Mouse (Mus musculus): ENCODE data around the gene Krtcap3.
A peak's percentile ranks its signal among the peaks of the same experiment; 100 is the strongest.
"Not testable (repeated sequence)": the region's sequence is repeated elsewhere in the genome, so short reads cannot be mapped to it uniquely, and the experiment has no call there.

Krtcap3 gene

GRCm38 (mm10) chr5:31251541-31252101 lies at the start of gene Krtcap3:
Gene Krtcap3 (plus strand): TSS chr5:31251691.
- DNase-seq (ENCODE audit: extremely low read depth, low read depth), result no peak

GRCm38 (mm10) chr5:31201742-31202590 lies 49.5 kb upstream of the Krtcap3 start, which contains the start of gene Zfp513:
Gene Zfp513 (minus strand): TSS chr5:31202303.
- DNase-seq (ENCODE audit: extremely low read depth, low read depth), result peak; percentile 100

- DNase-seq (ENCODE audit: extremely low read depth, low read depth), result no peak
Measured at GRCm38 (mm10) chr5:31202933-31203332, 48.6 kb upstream of the Krtcap3 start.

- no peak for DNase-seq (ENCODE audit: extremely low read depth, low read depth)
Measured at GRCm38 (mm10) chr5:31203866-31204265, 47.6 kb upstream of the Krtcap3 start.

- DNase-seq (ENCODE audit: extremely low read depth, low read depth), result no peak
Measured at GRCm38 (mm10) chr5:31204421-31204820, 47.1 kb upstream of the Krtcap3 start.

GRCm38 (mm10) chr5:31216554-31216953 lies 34.9 kb upstream of the Krtcap3 start:
- not testable (repeated sequence) for DNase-seq (ENCODE audit: extremely low read depth, low read depth)

- peak; percentile 86 for DNase-seq (ENCODE audit: extremely low read depth, low read depth)
Measured at GRCm38 (mm10) chr5:31218294-31218693, 33.2 kb upstream of the Krtcap3 start.

GRCm38 (mm10) chr5:31219070-31219469 lies 32.4 kb upstream of the Krtcap3 start:
- DNase-seq (ENCODE audit: extremely low read depth, low read depth), result no peak

- no peak for DNase-seq (ENCODE audit: extremely low read depth, low read depth)
Measured at GRCm38 (mm10) chr5:31219474-31219873, 32.0 kb upstream of the Krtcap3 start.

GRCm38 (mm10) chr5:31219911-31220447 lies 31.5 kb upstream of the Krtcap3 start:
- no peak for DNase-seq (ENCODE audit: extremely low read depth, low read depth)

GRCm38 (mm10) chr5:31220448-31221303 lies 30.8 kb upstream of the Krtcap3 start, which contains the start of gene Ppm1g:
Gene Ppm1g (minus strand): TSS chr5:31220687.
- DNase-seq (ENCODE audit: extremely low read depth, low read depth), result peak; percentile 75

GRCm38 (mm10) chr5:31221304-31221945 lies 30.1 kb upstream of the Krtcap3 start:
- DNase-seq (ENCODE audit: extremely low read depth, low read depth), result peak; percentile 86

GRCm38 (mm10) chr5:31222696-31223095 lies 28.8 kb upstream of the Krtcap3 start:
- DNase-seq (ENCODE audit: extremely low read depth, low read depth), result no peak

- no peak for DNase-seq (ENCODE audit: extremely low read depth, low read depth)
Measured at GRCm38 (mm10) chr5:31226641-31227040, 24.9 kb upstream of the Krtcap3 start.

GRCm38 (mm10) chr5:31240637-31241521 lies 10.6 kb upstream of the Krtcap3 start, which contains the start of the genes Nrbp1 and Gm9970:
Gene Nrbp1 (plus strand): TSS chr5:31240864.
Gene Gm9970 (minus strand): TSS chr5:31241232.
- peak; percentile 89 for DNase-seq (ENCODE audit: extremely low read depth, low read depth)

- DNase-seq (ENCODE audit: extremely low read depth, low read depth), result peak; percentile 41
Measured at GRCm38 (mm10) chr5:31241522-31242034, 9.9 kb upstream of the Krtcap3 start.

GRCm38 (mm10) chr5:31242191-31242590 lies 9.3 kb upstream of the Krtcap3 start:
- DNase-seq (ENCODE audit: extremely low read depth, low read depth), result peak; percentile 12

- no peak for DNase-seq (ENCODE audit: extremely low read depth, low read depth)
Measured at GRCm38 (mm10) chr5:31250716-31251115, 775 bp upstream of the Krtcap3 start.

- no peak for DNase-seq (ENCODE audit: extremely low read depth, low read depth)
Measured at GRCm38 (mm10) chr5:31252151-31252550, 660 bp downstream of the Krtcap3 start.
